ENCODE assay signal across 9 mouse cellular contexts in genomic region chr6:47319309-47319983, GRCm38 (mm10).
DNase-seq lines count a peak whose midpoint lies in the region; ATAC-seq and TF ChIP-seq lines count a peak whose summit lies in the region.
"Had no signal": no experiment of that assay in that cellular context is flagged by ENCODE, and none has a peak within 500 bp of the region (broad histone marks: within the 10 kb centered on the region; RNA-seq: fewer than 3 reads in every experiment).

No protein-coding gene starts in this region.

- TF ChIP-seq POLR2A in heart, adult 2 months (IDR thresholded peaks at IDR 0.05; ENCODE audit: insufficient read depth, low read depth, low read length): no peak

- 31% methylated on average over 5 of the region's 5 CpGs for WGBS in heart, postnatal 0 days
- 45% methylated on average over 5 of the region's 5 CpGs for WGBS in heart, adult 2 months
- 17% methylated on average over 5 of the region's 5 CpGs for WGBS in forebrain, embryonic 16.5 days
- 8% methylated on average over 5 of the region's 5 CpGs for WGBS in midbrain, embryonic 14.5 days

- TF ChIP-seq CTCF in heart, postnatal 0 days (IDR thresholded peaks at IDR 0.05; ENCODE audit: low read depth): no peak
- no peak for TF ChIP-seq CTCF in heart, adult 2 months (IDR thresholded peaks at IDR 0.05)
- TF ChIP-seq CTCF in gastrocnemius, adult 2 months (IDR thresholded peaks at IDR 0.05): no peak

- H3K79me2 ChIP-seq in heart, adult 2 months (replicated peaks; ENCODE audit: control insufficient read depth, insufficient read depth, low read length): no peaks in the 10 kb centered on the region

- intact Hi-C loops in heart, adult 2 months (cut with DNase I): loop anchor here (10.0 kb wide), 1 partner anchor 135 kb away; the partner anchor contains the start of gene Cul1
- intact Hi-C loops in gastrocnemius, adult 2 months (cut with DNase I): loop anchor here (10.0 kb wide), 1 partner anchor 315 kb away; no protein-coding TSS in a partner anchor

- H3K9me3 ChIP-seq in heart, postnatal 0 days (replicated peaks; ENCODE audit: control insufficient read depth, low read length): no peaks in the 10 kb centered on the region
- H3K9me3 ChIP-seq in forebrain, embryonic 16.5 days (ENCODE audit: control insufficient read depth, low read length): no peaks in the 10 kb centered on the region
- no peaks in the 10 kb centered on the region for H3K9me3 ChIP-seq in midbrain, embryonic 14.5 days (ENCODE audit: control insufficient read depth, low read length)

- peak overlapping the region; percentile 69; the same call in 1 of the 2 replicates for H3K27ac ChIP-seq in heart, postnatal 0 days (ENCODE audit: low read depth)
- no peak overlapping the region for H3K27ac ChIP-seq in heart, adult 2 months
- 0 out of 2 replicates have a peak overlapping the region, but pooled peaks have one; percentile 29 for H3K27ac ChIP-seq in forebrain, embryonic 16.5 days (ENCODE audit: low read length)
- peak overlapping the region; percentile 77 for H3K27ac ChIP-seq in midbrain, embryonic 14.5 days (replicated peaks; ENCODE audit: low read depth, low read length)
- H3K27ac ChIP-seq in gastrocnemius, adult 2 months: no peak overlapping the region
- H3K27ac ChIP-seq: stomach, postnatal 0 days had no signal

- no peaks in the 10 kb centered on the region for H3K36me3 ChIP-seq in heart, postnatal 0 days (replicated peaks; ENCODE audit: control insufficient read depth, insufficient read depth, low read length)
- H3K36me3 ChIP-seq in heart, adult 2 months (ENCODE audit: control insufficient read depth, insufficient read depth, low read length): no peaks in the 10 kb centered on the region
- H3K36me3 ChIP-seq in forebrain, embryonic 16.5 days (ENCODE audit: control insufficient read depth, insufficient read depth): no peaks in the 10 kb centered on the region
- H3K36me3 ChIP-seq in midbrain, embryonic 14.5 days (ENCODE audit: control insufficient read depth, insufficient read depth, low read length): no peaks in the 10 kb centered on the region

- ATAC-seq in heart, postnatal 0 days (ENCODE audit: insufficient read depth, low read depth): no peak
- ATAC-seq in forebrain, embryonic 16.5 days: peak; percentile 62; the same call in 1 of the 2 replicates
- no peak for ATAC-seq in midbrain, embryonic 14.5 days (ENCODE audit: low FRiP score, low TSS enrichment)

- no peak for DNase-seq in heart, postnatal 0 days (ENCODE audit: low spot score)
- no peak for DNase-seq in heart, adult 2 months
- DNase-seq in NIH3T3 (ENCODE audit: low read depth): peak; percentile 20
- peak; percentile 65 for DNase-seq in midbrain, embryonic 14.5 days
- DNase-seq in frontal cortex, postnatal 10 days (ENCODE audit: low spot score in 2 of 2): no peak
- DNase-seq in ovary, postnatal 10 days (ENCODE audit: low spot score): no peak
- no peak for DNase-seq in gastrocnemius, adult 2 months

- H3K9ac ChIP-seq in heart, postnatal 0 days (replicated peaks; ENCODE audit: low read depth, low read length): no peak overlapping the region
- no peak overlapping the region for H3K9ac ChIP-seq in heart, adult 2 months (ENCODE audit: low read depth, low read length)
- no peak overlapping the region for H3K9ac ChIP-seq in forebrain, embryonic 16.5 days (replicated peaks; ENCODE audit: low read depth, low read length)
- H3K9ac ChIP-seq in midbrain, embryonic 14.5 days (replicated peaks; ENCODE audit: low read length): 0 out of 2 replicates have a peak overlapping the region, but pooled peaks have one; percentile 3

- H3K4me3 ChIP-seq in heart, postnatal 0 days (ENCODE audit: low read depth, low read length): no peak overlapping the region
- H3K4me3 ChIP-seq in heart, adult 2 months: no peak overlapping the region
- H3K4me3 ChIP-seq in forebrain, embryonic 16.5 days (replicated peaks; ENCODE audit: low read length): no peak overlapping the region
- no peak overlapping the region for H3K4me3 ChIP-seq in midbrain, embryonic 14.5 days (replicated peaks; ENCODE audit: low read depth, low read length)
- no peak overlapping the region for H3K4me3 ChIP-seq in gastrocnemius, adult 2 months

- no peaks in the 10 kb centered on the region for H3K4me1 ChIP-seq in heart, postnatal 0 days (ENCODE audit: control insufficient read depth, insufficient read depth)
- 0 out of 2 replicates have a peak, but pooled peaks cover 1% of the 10 kb centered on the region for H3K4me1 ChIP-seq in heart, adult 2 months (ENCODE audit: control insufficient read depth, insufficient read depth, low read length)
- peaks cover 23% of the 10 kb centered on the region for H3K4me1 ChIP-seq in forebrain, embryonic 16.5 days (replicated peaks; ENCODE audit: control insufficient read depth, insufficient read depth, low read length)
- H3K4me1 ChIP-seq in midbrain, embryonic 14.5 days (ENCODE audit: control insufficient read depth, insufficient read depth, low read length): peaks cover 13% of the 10 kb centered on the region; the same call in 1 of the 2 replicates

- no peaks in the 10 kb centered on the region for H3K27me3 ChIP-seq in heart, postnatal 0 days (ENCODE audit: control insufficient read depth, insufficient read depth, low read length)
- no peaks in the 10 kb centered on the region for H3K27me3 ChIP-seq in heart, adult 2 months (ENCODE audit: control insufficient read depth, insufficient read depth, low read length)
- no peaks in the 10 kb centered on the region for H3K27me3 ChIP-seq in forebrain, embryonic 16.5 days (replicated peaks; ENCODE audit: control insufficient read depth, insufficient read depth, low read length)
- no peaks in the 10 kb centered on the region for H3K27me3 ChIP-seq in midbrain, embryonic 14.5 days (ENCODE audit: control insufficient read depth, insufficient read depth, low read length)

- no peak overlapping the region for H3K4me2 ChIP-seq in heart, postnatal 0 days (ENCODE audit: low read depth, low read length)
- H3K4me2 ChIP-seq in forebrain, embryonic 16.5 days (ENCODE audit: low read length): peak overlapping the region; percentile 45; the same call in 1 of the 2 replicates
- H3K4me2 ChIP-seq in midbrain, embryonic 14.5 days (ENCODE audit: low read length): peak overlapping the region; percentile 46

- TF ChIP-seq EP300 in heart, postnatal 0 days (IDR thresholded peaks at IDR 0.05; ENCODE audit: low read depth): no peak
- TF ChIP-seq EP300 in heart, adult 2 months (IDR thresholded peaks at IDR 0.05; ENCODE audit: insufficient read depth, low read depth, low read length): no peak

Comparison
In these comparisons a context has a peak if more than half of its experiments do, and no peak if none do; other contexts are left out.
1. H3K27ac ChIP-seq: peak in heart, postnatal 0 days (single experiment), forebrain, embryonic 16.5 days (single experiment) and midbrain, embryonic 14.5 days (single experiment); none in heart, adult 2 months (single experiment) and gastrocnemius, adult 2 months (single experiment).
2. DNase-seq: peak in NIH3T3 (single experiment) and midbrain, embryonic 14.5 days (single experiment); none in heart, postnatal 0 days (single experiment), heart, adult 2 months (0 of 2), frontal cortex, postnatal 10 days (0 of 2), ovary, postnatal 10 days (single experiment) and gastrocnemius, adult 2 months (single experiment).